Mouse (Mus musculus): ENCODE measurements around the gene Foxk1. TPM values are rescaled to one million over a fixed set of nuclear protein-coding genes. Genes with fewer than 3 reads are reported as not detected.

Foxk1 gene
- total RNA-seq, 2 experiments from 2014 or later = 6.8 to 12.3 TPM

GRCm38 (mm10) chr5:142386784-142387680 is 14.3 kb upstream of the Foxk1 start:
- ATAC-seq (replicated peaks; ENCODE audit: low FRiP score, low TSS enrichment, poor library complexity, severe bottlenecking) = no peak

- peak; percentile 80 for ATAC-seq (replicated peaks; ENCODE audit: low FRiP score, low TSS enrichment, poor library complexity, severe bottlenecking)
These were observed 13.6 kb upstream of the Foxk1 start for GRCm38 (mm10) chr5:142387716-142388115.

- ATAC-seq (replicated peaks; ENCODE audit: low FRiP score, low TSS enrichment, poor library complexity, severe bottlenecking) = no peak
These were observed 9.6 kb upstream of the Foxk1 start for GRCm38 (mm10) chr5:142391691-142392090.

GRCm38 (mm10) chr5:142394602-142395252 is 6.6 kb upstream of the Foxk1 start:
- peak; percentile 64; the same call in 1 of the 2 replicates for ATAC-seq (replicated peaks; ENCODE audit: low FRiP score, low TSS enrichment, poor library complexity, severe bottlenecking)

GRCm38 (mm10) chr5:142395909-142396308 is 5.4 kb upstream of the Foxk1 start:
- no peak for ATAC-seq (replicated peaks; ENCODE audit: low FRiP score, low TSS enrichment, poor library complexity, severe bottlenecking)

GRCm38 (mm10) chr5:142400181-142400883 is 965 bp upstream of the Foxk1 start:
- 0 out of 2 replicates have a peak, but pooled peaks have one; percentile 40 for ATAC-seq (replicated peaks; ENCODE audit: low FRiP score, low TSS enrichment, poor library complexity, severe bottlenecking)

GRCm38 (mm10) chr5:142401641-142402625 is 636 bp downstream of the Foxk1 start:
- peak; percentile 48 for ATAC-seq (replicated peaks; ENCODE audit: low FRiP score, low TSS enrichment, poor library complexity, severe bottlenecking)

GRCm38 (mm10) chr5:142403694-142404093 is 2.4 kb downstream of the Foxk1 start:
- ATAC-seq (replicated peaks; ENCODE audit: low FRiP score, low TSS enrichment, poor library complexity, severe bottlenecking) = no peak

GRCm38 (mm10) chr5:142404307-142404706 is 3.0 kb downstream of the Foxk1 start:
- no peak for ATAC-seq (replicated peaks; ENCODE audit: low FRiP score, low TSS enrichment, poor library complexity, severe bottlenecking)

GRCm38 (mm10) chr5:142405426-142405825 is 4.1 kb downstream of the Foxk1 start:
- ATAC-seq (replicated peaks; ENCODE audit: low FRiP score, low TSS enrichment, poor library complexity, severe bottlenecking) = no peak

- ATAC-seq (replicated peaks; ENCODE audit: low FRiP score, low TSS enrichment, poor library complexity, severe bottlenecking) = no peak
These were observed 5.1 kb downstream of the Foxk1 start for GRCm38 (mm10) chr5:142406401-142406800.

GRCm38 (mm10) chr5:142406937-142407336 is 5.6 kb downstream of the Foxk1 start:
- ATAC-seq (replicated peaks; ENCODE audit: low FRiP score, low TSS enrichment, poor library complexity, severe bottlenecking) = no peak

GRCm38 (mm10) chr5:142407381-142407780 is 6.1 kb downstream of the Foxk1 start:
- ATAC-seq (replicated peaks; ENCODE audit: low FRiP score, low TSS enrichment, poor library complexity, severe bottlenecking) = no peak

- ATAC-seq (replicated peaks; ENCODE audit: low FRiP score, low TSS enrichment, poor library complexity, severe bottlenecking) = no peak
These were observed 7.9 kb downstream of the Foxk1 start for GRCm38 (mm10) chr5:142409169-142409568.

GRCm38 (mm10) chr5:142410348-142410747 is 9.1 kb downstream of the Foxk1 start:
- no peak for ATAC-seq (replicated peaks; ENCODE audit: low FRiP score, low TSS enrichment, poor library complexity, severe bottlenecking)

- ATAC-seq (replicated peaks; ENCODE audit: low FRiP score, low TSS enrichment, poor library complexity, severe bottlenecking) = no peak
These were observed 11.5 kb downstream of the Foxk1 start for GRCm38 (mm10) chr5:142412678-142413385.

- no peak for ATAC-seq (replicated peaks; ENCODE audit: low FRiP score, low TSS enrichment, poor library complexity, severe bottlenecking)
These were observed 12.6 kb downstream of the Foxk1 start for GRCm38 (mm10) chr5:142413723-142414445.

- ATAC-seq (replicated peaks; ENCODE audit: low FRiP score, low TSS enrichment, poor library complexity, severe bottlenecking) = no peak
These were observed 14.1 kb downstream of the Foxk1 start for GRCm38 (mm10) chr5:142415401-142415800.
